Mouse (Mus musculus): ENCODE results near the gene Ctrc.

Gene Ctrc

DNA sequence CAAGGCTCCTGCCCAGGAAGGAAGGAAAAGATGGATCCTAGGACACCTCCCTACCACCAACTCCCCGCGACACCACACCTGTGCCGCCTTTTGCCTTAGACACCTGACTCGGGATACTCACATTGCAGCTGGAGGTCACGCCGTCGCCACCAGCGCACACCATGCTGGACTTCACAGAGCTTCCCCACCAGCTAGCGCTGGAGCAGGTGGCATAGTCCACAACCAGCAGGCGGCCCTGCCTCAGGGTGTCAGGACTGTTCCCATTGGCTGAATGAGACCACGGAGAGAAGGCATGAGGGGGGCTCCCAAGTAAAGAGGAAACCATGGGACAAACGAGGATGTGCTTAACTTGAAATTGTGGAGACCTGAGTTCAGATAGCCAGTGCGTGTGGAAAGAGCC is 27.3 kb downstream of the Ctrc start:
- DNase-seq (ENCODE audit: low spot score): no peak

DNA sequence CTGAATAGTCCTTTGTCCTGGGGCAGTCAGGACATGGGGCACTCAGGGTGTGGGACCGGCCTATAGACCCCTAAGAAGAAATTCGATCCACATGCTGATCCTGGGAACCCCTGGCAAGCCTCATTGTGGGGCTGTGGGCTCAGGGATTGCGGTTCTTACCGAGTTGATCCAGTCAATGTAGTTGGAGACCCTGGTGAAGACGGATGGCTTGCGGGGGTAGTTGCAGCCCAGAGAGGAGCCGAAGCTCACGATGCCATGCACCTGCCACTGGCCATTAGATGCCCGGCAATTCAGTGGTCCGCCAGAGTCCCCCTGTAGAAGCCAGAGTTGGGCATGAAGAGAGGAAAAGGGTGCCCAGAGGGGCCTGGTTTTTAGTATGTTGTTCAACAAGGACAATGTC is 28.5 kb downstream of the Ctrc start:
- DNase-seq (ENCODE audit: low spot score): no peak

DNA sequence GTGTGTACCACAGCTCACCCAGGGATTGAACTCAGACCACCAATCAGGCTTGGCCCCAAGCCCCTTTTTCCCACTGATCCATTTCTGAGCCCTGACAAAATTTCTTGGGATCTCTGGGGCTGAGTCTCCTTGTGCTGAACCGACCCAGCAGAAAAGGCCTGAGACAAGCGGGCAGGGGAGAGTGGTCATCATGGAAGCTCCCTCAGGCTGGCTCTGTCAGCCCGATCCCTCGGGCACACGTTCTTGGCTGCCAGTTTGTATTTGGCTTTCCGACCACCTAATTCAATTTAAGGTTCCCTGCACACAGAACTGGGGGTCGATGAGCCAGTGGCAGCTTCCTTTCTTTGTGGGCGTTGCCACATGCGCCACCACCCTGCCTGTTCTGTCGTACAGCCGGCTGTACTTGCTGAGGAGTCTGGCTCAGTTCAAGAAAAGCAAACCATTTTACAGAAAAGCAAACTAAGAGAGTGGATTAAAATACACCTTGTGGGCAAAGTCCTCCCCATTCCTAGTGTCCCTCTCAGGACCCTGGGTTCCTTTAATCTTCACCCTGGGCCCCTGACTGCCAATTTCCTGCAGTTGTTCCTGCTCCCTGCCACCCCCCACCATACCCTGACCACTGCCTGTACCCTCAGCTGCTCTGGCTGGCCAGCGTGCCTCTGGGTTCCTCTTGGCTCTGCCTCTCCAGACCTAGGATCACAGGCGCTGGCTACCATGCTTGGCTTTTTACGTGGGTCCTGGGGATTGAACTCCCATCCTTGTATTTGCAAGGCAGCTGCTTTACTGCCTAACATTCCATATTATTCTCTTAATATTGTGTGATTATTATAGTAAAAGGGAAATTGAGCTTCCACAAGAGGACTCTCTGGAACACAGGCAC is 29.1 kb downstream of the Ctrc start:
- DNase-seq (ENCODE audit: low spot score): no peak

DNA sequence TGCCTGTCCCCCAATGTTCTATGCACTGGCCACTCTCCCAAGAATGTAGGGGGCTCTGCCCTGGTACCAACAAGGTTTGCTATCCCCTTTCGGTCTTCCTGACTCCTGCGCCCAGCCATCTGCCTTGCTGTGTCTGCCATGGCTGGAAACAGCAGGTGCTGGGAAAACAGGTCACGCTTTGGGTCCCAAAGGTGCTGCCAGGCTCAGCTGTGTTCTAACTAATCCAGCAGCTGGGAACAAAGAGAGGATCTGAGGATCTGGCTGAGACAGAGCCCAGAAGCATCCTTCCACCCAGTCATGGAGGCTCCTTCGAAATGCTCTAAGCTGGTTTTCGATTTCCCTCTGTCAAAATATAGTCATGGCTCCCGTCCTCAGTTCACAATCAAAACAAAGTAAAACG is 29.9 kb downstream of the Ctrc start:
- no peak for DNase-seq (ENCODE audit: low spot score)

DNA sequence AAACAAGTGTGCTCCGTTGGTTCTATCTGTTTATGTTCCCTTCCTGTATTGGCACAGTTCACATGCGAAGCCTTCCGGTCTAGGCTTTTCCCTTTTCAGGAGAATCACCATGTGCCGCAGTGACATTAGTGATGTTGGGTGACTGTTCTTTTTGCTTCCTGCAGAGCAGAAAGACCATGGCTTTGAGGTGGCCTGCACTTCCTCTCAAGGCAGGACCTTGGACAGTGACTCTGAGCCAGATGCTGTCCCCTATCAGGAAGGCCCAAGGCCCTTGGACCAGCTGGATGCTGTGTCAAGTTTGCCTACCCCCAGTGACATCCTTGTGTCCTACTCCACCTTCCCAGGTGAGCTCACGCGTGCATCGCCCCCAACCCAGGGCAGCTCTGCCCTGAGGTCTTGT is 34.8 kb downstream of the Ctrc start:
- no peak for DNase-seq (ENCODE audit: low spot score)

DNA sequence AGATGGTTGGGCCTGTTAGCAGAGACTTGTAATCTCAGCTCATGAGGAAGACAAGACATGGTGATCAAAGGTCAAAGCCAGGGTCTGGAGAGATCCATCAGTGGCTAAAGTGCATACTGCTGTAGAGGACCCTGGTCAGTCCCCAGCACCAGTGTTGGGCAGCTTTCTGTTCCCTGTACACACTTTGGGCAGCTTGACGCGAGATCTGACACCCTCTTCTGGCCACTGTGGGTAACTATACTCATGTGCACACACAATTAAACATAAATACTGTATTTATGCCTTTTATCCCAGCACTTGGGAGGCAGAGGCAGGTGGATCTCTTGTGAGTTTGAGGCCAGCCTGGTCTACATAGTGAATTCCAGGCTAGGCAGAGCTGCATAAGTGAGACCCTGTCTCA is 35.2 kb downstream of the Ctrc start:
- no peak for DNase-seq (ENCODE audit: low spot score)

DNA sequence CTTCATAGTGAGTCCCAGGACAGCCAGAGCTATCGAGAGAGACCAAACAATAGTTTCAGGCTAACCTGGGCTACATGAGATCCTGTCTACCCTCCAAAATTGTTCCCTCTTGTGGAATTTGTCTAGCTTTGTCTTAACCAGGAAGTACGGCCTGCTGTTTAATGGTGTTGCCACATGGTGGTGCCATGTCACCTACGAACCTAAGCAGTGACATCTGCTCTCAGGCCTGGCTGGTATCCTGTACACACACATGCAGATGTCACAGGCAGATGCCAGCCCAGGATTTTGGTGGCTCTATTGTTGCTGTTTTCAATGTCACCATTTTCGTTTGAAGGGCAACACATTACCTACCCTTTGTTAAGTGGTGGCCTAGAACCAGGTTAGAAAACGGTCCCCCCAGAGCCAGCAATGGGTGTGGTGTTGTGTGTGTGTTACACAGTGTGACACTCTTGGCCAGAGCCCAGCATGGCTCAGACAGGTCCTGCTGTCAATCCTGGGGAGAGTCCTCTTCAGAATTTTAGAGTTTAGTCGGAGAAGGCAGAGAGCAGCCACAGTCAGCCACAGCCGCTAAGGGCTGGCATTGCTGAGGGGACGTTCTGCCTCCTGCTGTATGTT is 36.2 kb downstream of the Ctrc start:
- DNase-seq (ENCODE audit: low spot score): no peak

DNA sequence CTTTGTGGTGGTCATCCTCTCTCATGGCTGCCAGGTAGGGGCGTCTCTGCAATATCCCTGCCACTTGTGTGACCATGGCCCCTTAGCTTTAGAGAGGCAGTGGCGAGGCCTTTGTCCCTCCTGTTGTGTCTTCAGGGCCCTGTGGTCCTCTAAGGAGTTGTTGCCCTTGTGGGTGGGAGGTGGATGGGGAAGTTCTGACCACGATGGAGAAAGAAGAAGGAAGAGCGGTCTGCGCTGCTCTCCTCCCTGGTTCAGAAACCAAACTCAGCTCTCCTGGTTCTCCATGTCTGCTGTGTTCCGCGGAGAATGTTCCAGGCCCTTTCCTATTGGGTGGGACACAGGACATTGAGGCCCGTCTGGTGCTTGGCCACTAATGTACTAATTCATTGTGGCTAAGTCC is 40.3 kb downstream of the Ctrc start:
- no peak for DNase-seq (ENCODE audit: low spot score)

DNA sequence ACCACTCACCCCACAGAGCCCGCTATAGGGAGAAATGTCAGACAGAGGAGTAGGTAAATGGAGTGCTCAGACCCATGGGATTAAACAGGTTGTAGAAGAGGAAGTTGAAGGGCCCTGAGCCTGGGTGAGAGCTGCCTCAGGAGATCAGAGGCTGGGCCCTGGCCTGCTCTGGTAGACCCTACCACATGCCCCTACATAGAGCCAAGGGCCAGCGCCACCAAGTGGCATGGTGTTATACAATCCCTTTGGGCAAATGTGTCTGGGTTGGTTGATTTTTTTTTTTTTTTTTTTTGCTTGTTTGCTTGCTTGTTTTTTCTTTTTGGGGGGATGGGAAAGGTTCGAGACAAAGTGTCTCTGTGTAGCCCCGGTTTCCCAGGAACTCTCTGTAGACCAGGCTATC is 42.1 kb downstream of the Ctrc start:
- DNase-seq (ENCODE audit: low spot score): no peak

DNA sequence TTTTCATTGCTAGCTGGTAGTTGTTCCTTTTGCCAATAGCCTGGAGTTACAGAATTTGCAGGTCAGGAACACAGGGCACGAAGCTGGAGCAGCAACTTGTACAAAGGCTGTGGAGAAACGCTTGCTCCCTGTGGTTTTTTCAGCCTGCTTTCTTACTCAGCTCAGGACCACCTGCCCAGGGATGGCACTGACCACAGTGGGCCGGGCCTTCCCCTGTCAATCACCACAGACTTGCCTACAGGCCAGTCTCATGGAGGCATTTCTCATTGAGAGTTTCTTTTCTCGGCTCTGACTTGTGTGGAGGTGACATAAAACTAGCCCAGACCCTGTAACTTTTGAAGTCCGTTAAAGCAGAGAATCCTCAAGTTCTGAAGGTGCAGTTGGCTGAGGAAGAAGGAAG is 48.6 kb downstream of the Ctrc start:
- DNase-seq (ENCODE audit: low spot score): no peak

DNA sequence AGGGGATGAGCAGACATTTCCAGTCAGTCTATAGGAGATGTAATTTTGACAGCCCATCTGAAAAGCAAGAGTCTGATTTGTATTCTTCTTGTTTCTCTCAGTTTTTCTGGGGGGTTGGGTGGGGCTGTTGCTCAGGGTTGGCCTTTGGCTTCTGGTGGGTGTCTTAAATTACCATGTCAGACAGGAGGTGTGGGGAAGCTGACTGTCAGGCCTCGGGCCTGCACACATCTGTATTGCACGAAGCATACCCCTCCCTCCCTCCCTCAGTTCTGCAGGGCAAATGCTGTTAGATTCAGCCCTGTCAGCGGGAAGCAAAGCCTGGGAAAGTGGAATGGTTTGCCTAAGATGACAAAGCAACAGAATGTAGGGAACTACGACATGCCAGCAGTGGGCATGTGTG is 49.2 kb downstream of the Ctrc start:
- DNase-seq (ENCODE audit: low spot score): no peak

DNA sequence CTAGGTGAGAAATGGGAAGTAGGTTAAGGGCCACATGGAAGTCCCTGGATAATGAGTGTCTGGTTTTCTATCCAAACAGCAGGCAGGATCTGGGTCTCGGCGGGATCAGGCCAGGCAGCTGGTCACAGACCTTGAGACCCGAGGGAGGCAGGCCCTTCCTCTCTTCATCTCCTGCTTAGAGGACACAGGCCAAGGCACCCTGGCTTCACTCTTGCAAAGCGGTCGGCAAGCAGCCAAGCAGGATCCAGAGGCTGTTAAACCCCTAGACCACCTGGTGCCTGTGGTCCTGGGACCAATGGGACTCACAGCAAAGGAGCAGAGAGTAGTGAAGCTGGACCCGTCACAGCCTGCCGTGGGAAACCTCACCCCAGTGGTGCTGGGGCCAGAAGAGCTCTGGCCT is 49.8 kb downstream of the Ctrc start:
- DNase-seq (ENCODE audit: low spot score): peak; percentile 42

DNA sequence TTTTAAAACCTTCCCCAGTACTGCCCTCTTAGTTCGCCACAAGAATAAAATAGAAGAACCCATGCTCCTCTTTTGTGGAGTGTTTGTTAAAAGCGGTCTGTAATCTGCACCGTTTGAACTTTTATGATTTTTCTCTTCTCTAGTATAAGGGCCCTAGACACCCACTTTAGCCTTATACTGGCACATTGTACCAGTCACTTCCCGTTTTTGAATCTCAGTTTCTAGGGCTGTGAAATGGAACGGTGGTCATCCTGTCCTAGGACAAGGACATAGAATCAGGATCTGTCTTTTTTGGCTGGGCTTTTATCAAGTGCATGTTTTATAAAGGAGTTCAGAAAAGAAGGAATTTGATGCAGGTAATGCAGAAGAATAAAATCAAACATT is 52.0 kb downstream of the Ctrc start:
- DNase-seq (ENCODE audit: low spot score): no peak

DNA sequence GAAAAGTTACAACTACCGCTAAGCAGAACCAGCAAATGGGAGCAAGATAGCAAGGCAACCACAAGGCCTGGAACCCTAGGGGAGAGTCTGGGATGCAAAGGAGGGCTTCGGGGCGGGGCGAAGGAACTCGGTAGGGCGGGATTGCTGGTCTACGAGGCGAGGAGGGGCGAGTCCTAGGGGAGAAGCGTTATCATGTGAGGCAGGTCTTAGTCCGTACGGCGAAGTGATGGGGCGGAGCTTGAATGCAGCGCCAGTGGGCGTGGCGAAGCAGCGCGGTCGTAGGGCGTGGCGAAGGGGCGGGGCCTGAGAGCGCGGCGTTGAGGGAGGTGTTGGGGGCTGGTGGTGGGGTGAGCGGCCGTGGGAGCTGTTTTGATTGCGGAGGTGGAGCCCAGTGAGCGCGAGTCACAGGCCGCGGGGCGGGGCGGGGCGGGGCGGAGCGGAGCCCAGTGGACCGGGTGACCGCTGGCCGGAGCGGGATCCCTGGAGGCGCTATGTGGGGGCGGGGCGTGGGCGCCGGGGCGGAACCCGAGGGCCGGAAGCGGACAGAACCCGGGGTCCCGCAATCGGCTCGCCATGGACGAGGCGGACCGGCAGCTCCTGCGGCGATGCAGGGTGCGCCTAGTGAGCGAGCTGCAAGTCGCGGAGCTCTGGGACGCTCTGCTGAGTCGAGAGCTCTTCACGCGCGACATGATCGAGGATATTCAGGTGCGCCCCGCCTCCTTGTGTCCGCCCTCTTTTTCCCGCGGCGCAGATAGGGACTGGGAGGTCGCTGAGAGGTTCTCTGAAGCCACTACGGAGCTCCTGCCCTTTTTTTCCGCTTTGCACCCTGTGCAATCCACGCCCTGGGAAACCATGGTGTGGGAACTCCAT is 52.6 kb downstream of the Ctrc start, which contains the start of gene Casp9:
Gene Casp9, plus strand, starts transcription at position 331 of the 870 bp plus-strand sequence.
- peak; percentile 99 for DNase-seq (ENCODE audit: low spot score)

DNA sequence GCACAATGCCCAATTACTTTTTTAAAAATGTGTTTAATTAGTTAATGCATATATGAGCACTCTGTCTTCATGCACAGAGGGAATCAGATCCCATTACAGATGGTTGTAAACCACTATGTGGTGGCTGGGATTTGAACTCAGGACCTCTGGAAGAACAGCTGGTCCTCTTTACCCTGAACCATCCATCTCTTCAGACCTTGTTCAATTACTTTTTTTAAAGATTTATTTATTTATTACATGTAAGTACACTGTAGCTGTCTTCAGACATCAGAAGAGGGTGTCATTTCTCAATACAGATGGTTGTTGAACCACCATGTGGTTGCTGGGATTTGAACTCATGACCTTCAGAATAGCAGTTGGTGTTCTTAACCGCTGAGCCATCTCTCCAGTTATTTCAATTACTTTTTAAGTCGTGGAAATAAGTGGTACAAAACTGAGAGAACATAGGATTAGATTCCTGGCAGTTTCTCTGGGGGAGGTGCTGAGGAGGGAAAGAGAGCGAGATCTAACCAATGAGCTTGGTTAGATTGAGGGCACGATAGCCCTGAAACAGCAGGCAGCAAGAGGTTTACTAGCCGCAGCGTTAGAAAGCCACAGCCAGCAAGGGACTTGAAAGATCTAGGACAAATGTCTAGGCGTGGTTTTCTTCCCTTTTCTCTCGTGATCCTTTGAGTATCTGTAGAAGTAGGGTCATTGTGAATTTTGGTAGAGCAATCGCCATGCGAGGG is 53.4 kb downstream of the Ctrc start:
- DNase-seq (ENCODE audit: low spot score): no peak

DNA sequence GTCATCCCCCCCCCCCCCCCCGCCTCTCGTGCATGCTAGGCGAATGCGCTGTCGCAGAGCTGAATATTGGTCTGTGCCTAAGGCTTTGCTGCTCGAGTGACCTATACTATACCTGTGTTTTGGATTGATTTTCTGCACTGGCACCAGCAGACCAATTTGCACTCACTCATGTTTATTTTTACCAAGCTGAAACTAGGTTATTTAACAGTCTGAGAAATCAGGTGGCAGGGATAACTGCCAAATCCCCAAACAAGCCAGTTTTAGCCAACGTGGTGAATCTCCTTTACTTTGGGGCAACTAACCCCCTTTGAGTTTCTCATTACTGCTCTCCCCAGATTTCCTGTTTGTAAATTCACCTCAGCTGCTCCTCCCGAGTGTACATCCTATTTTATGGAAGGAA is 54.2 kb downstream of the Ctrc start:
- no peak for DNase-seq (ENCODE audit: low spot score)

DNA sequence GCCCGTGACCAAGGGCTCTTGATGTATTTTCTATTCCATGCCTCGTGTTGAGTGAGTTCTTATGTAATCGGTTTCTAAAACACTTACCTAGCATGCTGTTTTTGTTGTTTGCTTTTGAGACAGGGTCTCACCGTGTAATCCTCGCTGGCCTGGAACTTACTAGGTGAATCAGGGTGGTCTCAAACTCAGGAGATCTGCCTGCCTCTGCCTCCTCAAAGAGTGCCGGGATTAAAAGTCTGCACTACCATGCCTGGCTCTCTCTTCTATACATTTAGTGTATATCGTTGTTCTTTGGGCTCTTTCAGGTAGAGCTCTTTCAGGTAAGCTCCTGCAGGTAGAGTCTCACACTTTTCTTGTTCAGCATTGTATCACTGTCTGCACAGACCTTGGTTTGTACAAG is 54.7 kb downstream of the Ctrc start:
- DNase-seq (ENCODE audit: low spot score): no peak

DNA sequence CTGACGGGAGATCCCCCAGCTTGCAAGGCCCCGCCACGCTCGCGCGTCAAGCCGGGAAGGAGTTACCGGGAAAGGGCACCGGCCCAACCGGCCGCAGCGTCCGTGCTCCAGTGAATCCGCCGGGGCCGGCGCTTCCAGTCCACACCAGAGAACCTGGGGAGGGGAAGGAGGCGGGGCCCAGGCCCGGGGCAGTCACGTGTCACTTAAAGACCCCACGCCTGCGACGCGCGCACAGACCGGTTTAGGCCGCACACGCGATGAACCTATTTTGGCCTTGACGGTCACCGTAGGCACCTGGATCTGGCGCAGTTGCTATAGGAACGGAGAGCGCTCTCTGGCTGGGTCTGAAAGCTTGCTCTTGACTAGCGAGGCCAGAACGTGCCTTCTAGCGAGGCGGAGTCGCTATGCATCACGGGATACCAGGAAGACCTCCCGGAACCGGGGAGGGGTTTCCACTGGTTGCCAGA is 55.6 kb downstream of the Ctrc start, which contains the start of gene Dnajc16:
Gene Dnajc16, minus strand, starts transcription at position 408 of the 467 bp plus-strand sequence.
- peak; percentile 96 for DNase-seq (ENCODE audit: low spot score)

DNA sequence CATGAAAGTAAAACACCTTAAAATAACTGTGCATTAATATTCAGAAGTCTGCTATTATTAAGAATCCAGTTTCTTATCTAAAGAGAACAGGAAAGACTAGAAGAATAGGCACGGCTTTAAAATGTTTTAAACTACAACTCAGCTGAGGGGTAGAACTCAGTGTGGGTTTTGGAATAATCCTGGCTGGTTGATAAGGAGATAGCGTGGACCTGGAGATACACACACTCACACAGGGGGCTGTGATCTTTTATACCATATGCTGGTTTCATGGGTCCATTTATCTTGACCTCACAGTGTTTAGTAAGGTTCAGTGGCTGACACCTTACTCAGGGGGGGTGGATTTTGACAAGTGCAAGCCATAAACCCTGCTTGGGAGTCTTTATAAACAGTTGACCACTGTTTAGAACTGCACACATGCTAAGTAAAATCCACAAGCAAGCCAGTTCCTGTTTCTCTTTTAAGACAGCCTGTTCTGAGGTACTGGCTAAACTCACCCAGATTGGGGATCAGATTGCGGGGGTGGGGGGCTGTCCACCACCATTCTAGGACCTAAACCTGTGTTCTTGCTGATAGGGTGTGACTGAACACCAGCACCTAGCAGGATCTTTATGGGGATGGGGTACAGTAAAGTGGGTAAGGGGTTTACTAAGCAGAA is 56.5 kb downstream of the Ctrc start:
- DNase-seq (ENCODE audit: low spot score): no peak

DNA sequence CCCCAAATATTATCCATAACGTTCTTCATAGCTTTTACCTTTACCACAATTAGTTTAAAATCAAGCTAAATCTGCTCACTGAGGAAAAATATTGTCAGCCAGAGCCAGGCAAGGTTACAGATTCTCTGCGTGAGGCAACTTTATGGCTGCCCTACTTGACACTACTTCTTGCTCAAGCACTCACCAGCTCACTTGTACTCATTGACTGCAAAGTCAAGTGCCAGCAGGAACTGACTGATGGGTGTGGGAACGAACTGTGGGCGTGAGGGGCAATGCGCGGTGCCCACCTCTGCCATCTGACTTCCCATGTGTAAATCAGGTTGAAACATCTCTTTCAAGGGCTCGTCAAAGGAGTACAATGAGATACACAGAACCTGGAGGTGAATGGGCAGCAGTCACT is 58.7 kb downstream of the Ctrc start:
- no peak for DNase-seq (ENCODE audit: low spot score)

DNA sequence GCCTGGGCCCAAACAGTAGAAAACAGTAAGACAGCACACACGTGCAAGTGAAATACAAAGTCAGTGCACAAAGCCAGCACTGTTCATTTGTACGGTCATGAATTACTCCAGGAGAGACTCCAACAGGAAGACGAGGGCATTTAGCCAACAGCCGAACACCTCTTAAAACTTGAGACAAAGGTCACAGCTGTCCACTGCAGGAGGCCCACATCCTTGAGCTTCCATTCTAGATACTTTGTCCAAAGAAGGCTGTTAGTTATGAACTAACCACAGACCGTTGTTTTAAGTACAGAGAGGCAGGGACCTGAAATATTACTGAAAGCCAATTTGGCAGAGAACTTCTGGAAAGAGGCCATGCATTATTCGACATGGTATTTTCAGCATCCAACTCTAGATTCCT is 59.1 kb downstream of the Ctrc start:
- no peak for DNase-seq (ENCODE audit: low spot score)

Data from ovary, postnatal 36 days (tissue).